Mouse (Mus musculus) embryonic facial prominence, embryonic 15.5 days (tissue): ENCODE results near the gene Plekhg3. TPM values are rescaled to one million over a fixed set of nuclear protein-coding genes. Genes with fewer than 3 reads are reported as not detected.

Experiments used
- ATAC-seq: fragments of 200-750 bp; cut with Nextera tagmentation; 2 replicates; pipeline ENCODE4 v1.8.0; 2017; ENCODE audit warnings: low read depth, moderate TSS enrichment; ENCODE audit not compliant: insufficient number of reproducible peaks, low FRiP score, low TSS enrichment
- H3K27ac ChIP-seq: fragments of 300-500 bp; sonication (generic); replicated peaks from 2 replicates; pipeline ENCODE4 v1.5.1; 2015; ENCODE audit warnings: mild to moderate bottlenecking, inconsistent platforms
- H3K27me3 ChIP-seq: fragments of 300-500 bp; sonication (generic); 2 replicates; pipeline ENCODE4 v1.6.1; 2015; ENCODE audit warnings: inconsistent platforms
- H3K36me3 ChIP-seq: fragments of 300-500 bp; sonication (generic); 2 replicates; pipeline ENCODE4 v1.6.1; 2015; ENCODE audit warnings: mild to moderate bottlenecking, inconsistent platforms
- H3K4me1 ChIP-seq: fragments of 300-500 bp; sonication (generic); 2 replicates; pipeline ENCODE4 v1.6.1; 2015; ENCODE audit warnings: inconsistent platforms
- H3K4me2 ChIP-seq: fragments of 300-500 bp; sonication (generic); replicated peaks from 2 replicates; pipeline ENCODE4 v1.6.1; 2015; ENCODE audit warnings: mild to moderate bottlenecking, inconsistent platforms
- H3K4me3 ChIP-seq: fragments of 300-500 bp; sonication (generic); replicated peaks from 2 replicates; pipeline ENCODE4 v1.5.1; 2015; ENCODE audit warnings: mild to moderate bottlenecking, inconsistent platforms
- H3K9ac ChIP-seq: fragments of 300-500 bp; sonication (generic); 2 replicates; pipeline ENCODE4 v1.6.1; 2015; ENCODE audit warnings: inconsistent platforms
- H3K9me3 ChIP-seq: fragments of 300-500 bp; sonication (generic); replicated peaks from 2 replicates; pipeline ENCODE4 v1.6.1; 2016; ENCODE audit warnings: inconsistent platforms
- WGBS: fragments of 180-500 bp; shearing (Covaris S2); methylation state at CpG from one replicate; pipeline ENCODE4 v1.1.7; 2015; 5-methylcytosine and 5-hydroxymethylcytosine counted together
- microRNA-seq: library from miRNA; unstranded; fragments of <30 nt; microRNA quantifications from one replicate; pipeline ENCODE4, GENCODE M21; 2016; ENCODE audit warnings: borderline number of aligned reads
- polyA plus RNA-seq: library from polyadenylated mRNA; unstranded; fragments of >200 nt; fragmentation: Nextera tagmentation; extraction: Ambion mirVana; gene quantifications from 2 replicates; pipeline ENCODE4 v1.2.1, GENCODE M21; 2015

Gene Plekhg3
- polyA plus RNA-seq, 1 experiment from 2014 or later, result 8.9 TPM

DNA sequence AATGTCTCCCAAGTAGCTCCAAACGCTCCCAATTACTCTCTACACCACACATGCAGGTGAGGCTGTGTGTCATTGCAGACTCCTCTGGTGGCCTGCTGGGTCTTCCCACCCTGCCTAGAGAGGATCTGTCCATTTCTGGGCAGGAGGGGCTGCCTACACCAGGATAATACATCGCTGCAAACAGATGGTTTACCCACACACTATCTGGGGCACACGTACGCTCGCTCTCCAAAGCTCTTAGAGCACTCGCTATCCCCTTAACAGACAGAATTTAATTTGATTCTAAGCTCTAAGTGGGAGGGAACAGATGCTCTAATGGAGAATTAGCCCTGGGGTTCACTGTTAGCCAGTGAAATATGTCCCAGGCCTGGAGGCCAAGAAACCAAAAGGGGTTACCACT is 92.7 kb downstream of the Plekhg3 start:
- Histone ChIP-seq H3K4me3 (no peak overlapping the region), H3K4me2 (no peak overlapping the region), H3K27ac (no peak overlapping the region), H3K36me3 (no peaks in the 10 kb centered on the region), H3K9me3 (no peaks in the 10 kb centered on the region), H3K4me1 (peaks cover 3% of the 10 kb centered on the region; the same call in 1 of the 2 replicates), H3K9ac (no peak overlapping the region), H3K27me3 (no peaks in the 10 kb centered on the region)
- ATAC-seq, result no peak
- WGBS, result 54% methylated on average over 6 of the region's 6 CpGs

Small RNA genes lying within 50 kb of the gene (microRNA-seq; reads per million reads assigned to microRNA genes)
- gene Mir5135, result not detected

Other genes with a start within 250 kb of the Plekhg3 start
- gene Akap5, start 206.0 kb upstream of the Plekhg3 start, polyA plus RNA-seq, result 1.0 and 1.1 TPM in 2 replicates
- gene Zbtb25, start 161.3 kb upstream of the Plekhg3 start, polyA plus RNA-seq, result 16.1 and 19.4 TPM in 2 replicates
- gene Zbtb1, start 160.6 kb upstream of the Plekhg3 start, polyA plus RNA-seq, result 9.4 and 9.8 TPM in 2 replicates
- 13.3 and 18.4 TPM in 2 replicates for gene Hspa2, start 126.7 kb upstream of the Plekhg3 start, polyA plus RNA-seq
- gene Ppp1r36, start 113.4 kb upstream of the Plekhg3 start, polyA plus RNA-seq, result 7.3 and 15.0 TPM in 2 replicates
- gene Sptb, start 179.7 kb downstream of the Plekhg3 start, polyA plus RNA-seq, result 0.76 and 0.85 TPM in 2 replicates
- gene Churc1, start 234.6 kb downstream of the Plekhg3 start, polyA plus RNA-seq, result 125 and 127 TPM in 2 replicates
- gene Fntb, start 234.7 kb downstream of the Plekhg3 start, polyA plus RNA-seq, result 46.8 and 47.1 TPM in 2 replicates